Mouse (Mus musculus) kidney, postnatal 10 days (tissue): ENCODE results near the gene Fubp1.
A peak's percentile ranks its signal among the peaks of the same experiment; 100 is the strongest.

Experiments
- DNase-seq: peaks from one replicate; pipeline ENCODE4 v3.0.0; 2021; ENCODE audit warnings: mixed read lengths

Fubp1 gene

GRCm38 (mm10) chr3:152239592-152239991 is 29.4 kb downstream of the Fubp1 start:
- DNase-seq, result no peak

GRCm38 (mm10) chr3:152241098-152241497 is 30.9 kb downstream of the Fubp1 start:
- no peak for DNase-seq

GRCm38 (mm10) chr3:152243304-152243703 is 33.1 kb downstream of the Fubp1 start:
- DNase-seq, result no peak

DNA sequence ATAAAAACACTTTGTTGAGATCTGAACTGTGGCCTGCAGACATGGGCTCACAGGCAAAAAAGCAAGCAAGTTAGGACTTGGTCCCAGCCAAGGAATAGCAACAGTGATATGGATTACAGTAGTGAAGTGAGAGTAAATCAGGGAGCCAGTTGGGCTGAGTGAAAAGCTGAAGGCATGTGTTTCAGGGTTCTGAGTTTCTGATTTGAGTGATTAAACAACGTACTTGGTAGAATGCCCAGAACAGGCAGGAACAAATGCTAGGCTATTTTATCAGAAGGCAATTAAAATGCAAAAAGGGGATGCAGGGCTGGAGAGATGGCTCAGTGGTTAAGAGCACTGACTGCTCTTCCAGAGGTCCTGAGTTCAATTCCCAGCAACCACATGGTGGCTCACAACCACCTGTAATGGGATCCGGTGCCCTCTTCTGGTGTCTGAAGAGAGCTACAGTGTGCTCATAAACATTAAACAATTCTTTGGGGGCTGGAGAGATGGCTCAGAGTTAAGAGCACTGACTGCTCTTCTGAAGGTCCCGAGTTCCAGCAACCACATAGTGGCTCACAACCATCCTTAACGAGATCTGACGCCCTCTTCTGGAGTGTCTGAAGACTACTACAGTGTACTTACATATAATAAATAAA is 35.2 kb downstream of the Fubp1 start:
- no peak for DNase-seq

DNA sequence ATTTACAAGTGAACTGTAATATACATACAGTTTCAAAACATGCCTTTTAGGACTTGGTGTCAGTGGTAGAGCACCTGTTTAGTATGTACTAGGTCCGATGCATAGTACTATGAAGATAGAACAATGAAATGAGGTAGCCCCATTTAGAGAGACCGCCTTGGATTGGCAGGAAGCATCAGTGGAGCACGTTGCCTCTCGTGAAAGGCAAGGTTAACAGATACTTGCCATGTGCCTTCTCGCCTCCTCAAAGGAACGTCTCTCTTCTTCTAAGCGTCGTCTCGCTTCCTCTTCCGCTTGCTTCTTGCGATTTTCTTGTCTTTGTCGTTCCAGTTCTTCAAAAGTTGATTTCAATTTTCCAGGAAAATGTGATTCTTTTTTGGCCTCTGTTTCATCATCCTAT is 37.5 kb downstream of the Fubp1 start:
- DNase-seq, result no peak

GRCm38 (mm10) chr3:152250487-152250886 is 40.3 kb downstream of the Fubp1 start:
- DNase-seq, result no peak

DNA sequence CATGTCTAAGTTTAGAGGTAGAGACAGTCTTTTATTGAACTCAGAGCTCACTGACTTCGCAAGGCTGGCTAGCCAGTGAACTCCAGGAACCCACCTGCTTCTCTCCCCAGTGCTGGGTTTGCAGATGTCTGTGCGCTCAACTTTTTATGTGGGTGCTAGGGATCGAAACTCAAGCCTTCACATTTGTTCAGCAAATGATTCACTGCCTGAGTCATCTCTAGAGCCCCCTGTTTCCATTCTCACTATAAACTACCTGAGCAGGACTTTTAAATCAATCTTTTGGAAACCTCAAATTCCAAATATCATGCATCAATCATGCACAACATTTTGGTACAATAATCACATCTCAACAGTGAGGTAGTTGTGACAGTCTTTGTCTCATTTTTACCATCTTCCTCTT is 47.3 kb downstream of the Fubp1 start:
- no peak for DNase-seq

DNA sequence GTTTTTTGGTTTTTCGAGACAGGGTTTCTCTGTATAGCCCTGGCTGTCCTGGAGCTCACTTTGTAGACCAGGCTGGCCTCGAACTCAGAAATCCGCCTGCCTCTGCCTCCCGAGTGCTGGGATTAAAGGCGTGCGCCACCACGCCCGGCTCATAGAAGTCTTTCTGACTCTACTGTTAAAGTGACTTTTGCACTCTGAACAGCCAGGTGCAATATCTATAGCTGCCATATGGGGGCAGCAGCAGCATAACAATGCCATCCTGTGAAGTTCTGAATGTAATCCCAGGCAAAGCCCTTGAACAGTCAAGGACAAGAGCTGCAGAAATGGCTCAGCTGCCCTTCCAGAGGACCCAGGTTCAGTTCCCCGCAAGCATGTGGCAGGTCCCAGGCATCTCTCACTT is 49.2 kb downstream of the Fubp1 start:
- DNase-seq, result peak; percentile 86

GRCm38 (mm10) chr3:152260362-152260761 is 50.1 kb downstream of the Fubp1 start:
- DNase-seq, result no peak

- DNase-seq, result no peak
These were observed 51.2 kb downstream of the Fubp1 start for GRCm38 (mm10) chr3:152261436-152261835.

DNA sequence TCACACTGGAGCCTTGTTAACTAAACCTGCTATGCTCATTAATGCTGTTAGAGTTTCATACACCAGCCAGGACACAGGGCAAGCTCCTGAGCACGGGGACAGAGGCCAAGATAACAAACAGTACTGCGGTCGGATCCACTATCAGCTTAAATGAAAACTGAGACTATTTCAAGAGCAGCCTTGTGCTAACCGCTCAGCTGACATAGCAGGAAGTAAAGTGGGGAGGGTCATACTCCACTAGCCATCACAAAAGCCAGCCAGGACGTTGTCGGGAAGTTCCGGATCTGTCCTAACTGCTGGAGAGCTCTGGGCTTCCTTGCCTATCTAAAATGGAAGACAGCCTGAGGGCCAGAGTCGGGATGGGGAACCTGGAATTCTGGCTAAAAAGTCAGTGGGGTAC is 51.7 kb downstream of the Fubp1 start:
- DNase-seq, result peak; percentile 56

DNA sequence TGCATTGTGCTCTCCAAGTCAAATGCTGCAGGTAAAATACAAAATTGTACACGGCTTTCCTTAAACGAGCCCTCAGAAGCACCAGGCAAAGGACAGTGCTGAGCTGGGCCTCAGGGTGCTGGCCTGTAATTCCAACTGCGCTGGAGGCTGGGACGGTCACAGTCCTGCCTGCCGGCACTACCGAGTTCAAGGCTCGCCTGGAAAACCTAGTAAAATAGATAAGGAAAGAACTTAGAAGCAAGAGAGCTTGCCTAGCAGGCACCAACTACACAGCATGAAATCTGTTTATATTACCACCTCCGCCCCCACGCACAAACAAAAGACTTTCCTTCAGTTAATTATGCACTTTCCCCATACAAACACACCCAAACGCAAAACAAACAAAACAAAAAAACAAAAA is 54.2 kb downstream of the Fubp1 start:
- no peak for DNase-seq

DNA sequence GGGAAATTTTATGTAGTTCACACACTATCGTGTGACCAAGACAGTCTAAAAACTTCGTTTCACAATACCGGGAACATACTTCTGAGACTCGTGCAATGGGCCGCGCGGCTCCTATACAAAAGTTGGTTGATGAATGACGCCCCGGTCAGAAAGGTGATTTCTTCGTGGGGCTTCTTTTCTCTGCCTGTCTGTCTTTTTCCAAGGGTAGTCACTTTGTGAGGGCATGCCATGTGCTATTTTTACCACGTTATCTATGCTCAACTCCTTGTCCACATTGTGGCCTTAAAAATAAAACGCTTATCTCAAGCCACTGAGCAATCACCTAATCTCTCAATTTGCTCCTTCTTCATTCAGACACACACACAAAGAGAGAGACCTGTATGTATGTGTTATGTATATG is 54.6 kb downstream of the Fubp1 start:
- no peak for DNase-seq

DNA sequence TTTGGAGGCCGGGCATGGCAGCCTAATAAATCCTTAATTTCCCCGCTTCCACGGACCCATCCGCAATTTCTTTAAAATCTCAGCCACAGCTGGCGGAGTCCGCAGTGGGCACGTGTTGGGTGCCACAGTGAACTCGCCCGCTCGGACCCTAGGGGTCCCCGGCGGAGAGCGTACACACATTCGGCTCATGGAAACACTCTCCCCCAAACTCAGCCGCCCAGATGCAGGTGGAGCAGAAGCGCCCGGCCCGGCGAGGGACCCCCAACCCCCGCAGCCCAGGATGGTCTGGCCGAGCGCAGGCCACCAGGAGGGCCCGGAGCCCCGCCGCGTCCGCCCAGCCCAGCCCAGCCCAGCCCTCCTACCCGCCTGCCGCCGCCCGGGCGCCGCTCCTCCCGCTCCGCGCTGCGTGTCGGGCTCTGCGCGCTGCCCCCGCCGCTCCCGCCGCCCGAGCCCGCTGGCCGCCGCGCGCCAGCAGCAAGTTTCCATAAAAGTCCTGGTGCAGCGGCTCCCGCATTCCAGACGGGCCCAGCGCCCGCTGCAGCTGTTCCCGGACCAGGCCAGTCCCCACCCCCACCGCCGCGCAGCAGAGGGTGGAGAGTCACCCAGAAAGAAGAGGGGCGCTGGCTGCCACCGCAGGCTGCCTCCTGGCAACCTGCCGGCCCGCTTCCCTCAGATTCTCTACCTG is 55.3 kb downstream of the Fubp1 start:
- peak; percentile 89 for DNase-seq

DNA sequence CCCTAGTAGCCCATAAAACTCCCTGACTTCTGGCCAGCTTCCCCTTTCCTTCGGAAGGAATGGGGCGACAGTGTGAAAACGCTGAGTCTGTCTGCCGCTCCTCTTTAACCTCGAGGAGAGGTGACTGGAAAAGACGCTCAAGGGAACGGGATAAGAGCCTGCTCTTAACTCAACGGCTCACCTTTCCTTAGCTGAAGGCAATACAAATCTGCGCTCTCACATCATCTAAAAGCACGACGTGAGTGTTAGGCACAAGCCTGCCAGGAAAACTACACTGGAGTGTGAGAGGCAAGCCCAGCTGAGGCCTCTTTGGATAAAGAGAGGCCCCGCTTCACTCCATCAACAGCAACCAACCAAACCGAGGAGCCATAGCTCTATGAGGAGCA is 55.8 kb downstream of the Fubp1 start, which contains the start of gene Nexn:
Gene Nexn, minus strand, starts transcription at position 315 of the 386 bp plus-strand sequence.
- DNase-seq, result no peak

DNA sequence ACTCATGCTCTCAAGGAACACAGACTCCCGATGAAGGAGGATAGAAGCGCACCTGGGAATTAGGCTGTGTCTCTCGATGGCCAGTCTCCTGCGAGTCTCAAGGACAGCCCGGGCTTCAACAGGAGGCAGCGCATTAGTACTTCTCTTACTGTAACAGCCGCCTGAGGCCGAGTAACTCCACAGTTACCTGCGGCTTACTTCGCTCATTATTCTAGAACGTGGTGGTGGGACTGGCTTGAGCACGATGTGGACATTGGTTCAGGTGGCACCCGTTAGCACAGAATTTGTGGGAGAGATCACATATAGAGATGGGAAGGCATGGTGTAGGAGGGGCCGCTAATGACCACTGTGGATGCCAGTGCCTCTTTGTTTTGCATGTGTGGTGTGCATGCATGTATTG is 57.9 kb downstream of the Fubp1 start:
- DNase-seq, result no peak

DNA sequence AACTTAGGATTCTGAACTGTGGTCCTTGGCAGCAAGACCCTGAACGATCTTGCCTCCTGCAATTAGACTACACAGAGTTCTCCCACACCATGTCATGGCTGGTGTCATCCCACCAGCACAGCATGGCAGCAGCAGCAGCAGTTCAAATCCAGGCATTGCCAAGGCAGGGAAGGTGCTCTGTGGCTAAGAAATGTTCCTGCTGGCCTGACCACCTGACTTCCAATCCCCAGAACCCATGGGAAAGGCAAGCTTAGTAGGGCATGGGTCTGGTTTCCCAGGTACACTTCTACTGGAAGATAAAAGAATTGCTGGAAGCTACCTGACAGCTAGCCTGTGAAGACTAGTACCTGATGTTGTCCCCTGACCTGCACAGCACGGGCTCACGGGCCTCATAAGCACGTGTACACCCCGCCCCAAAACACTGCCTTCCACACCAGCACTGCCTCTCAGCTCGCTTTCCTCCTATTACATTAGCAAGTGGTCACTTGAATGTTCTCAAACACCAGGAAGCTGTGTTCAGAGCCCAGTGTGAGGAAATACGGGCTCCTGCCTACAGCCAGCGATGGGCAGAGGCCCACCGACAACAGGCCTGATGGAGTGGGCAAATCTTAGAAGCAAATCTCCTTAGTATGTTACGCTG is 61.0 kb downstream of the Fubp1 start:
- DNase-seq, result no peak

DNA sequence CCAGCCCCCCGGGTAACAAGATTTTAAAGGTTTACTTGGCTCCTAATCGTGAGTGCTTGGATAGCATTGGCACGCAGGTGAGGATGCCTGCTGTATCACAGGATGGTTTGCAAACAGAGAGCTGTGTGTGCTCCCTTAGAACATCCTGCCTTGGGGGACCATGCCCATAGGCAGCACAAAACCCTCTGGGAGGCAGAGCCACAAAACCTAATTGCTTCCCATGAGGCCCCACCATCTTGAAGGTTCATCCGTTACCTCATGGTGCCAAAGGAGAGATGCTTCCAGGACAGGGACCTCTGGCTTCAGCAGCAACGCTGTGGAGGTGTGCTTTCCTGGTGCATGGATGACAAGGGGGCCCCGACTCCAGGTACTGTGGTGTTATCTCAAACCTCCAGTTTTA is 61.7 kb downstream of the Fubp1 start:
- no peak for DNase-seq

- no peak for DNase-seq
These were observed 62.9 kb downstream of the Fubp1 start for GRCm38 (mm10) chr3:152272974-152273685.

DNA sequence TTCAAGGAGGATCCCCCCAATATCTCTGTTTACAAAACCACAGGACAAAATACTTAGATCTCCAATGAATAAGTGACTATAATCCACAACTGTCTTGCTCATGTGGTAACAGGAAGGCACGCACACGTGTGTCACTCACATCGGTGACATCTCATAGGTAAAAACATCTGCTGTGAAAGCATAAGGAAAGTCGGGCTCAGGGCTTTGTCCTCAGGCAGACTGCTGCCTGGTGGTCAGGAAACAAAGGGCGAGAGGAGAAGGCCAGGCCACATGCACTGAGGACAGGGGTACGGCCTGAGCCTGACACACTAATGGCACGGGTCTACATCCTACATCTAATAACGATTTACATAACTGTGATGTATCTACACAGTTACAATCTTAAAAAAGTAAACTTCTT is 64.8 kb downstream of the Fubp1 start:
- no peak for DNase-seq

GRCm38 (mm10) chr3:152276935-152277334 is 66.7 kb downstream of the Fubp1 start:
- no peak for DNase-seq

- DNase-seq, result no peak
These were observed 67.7 kb downstream of the Fubp1 start for GRCm38 (mm10) chr3:152277912-152278311.

DNA sequence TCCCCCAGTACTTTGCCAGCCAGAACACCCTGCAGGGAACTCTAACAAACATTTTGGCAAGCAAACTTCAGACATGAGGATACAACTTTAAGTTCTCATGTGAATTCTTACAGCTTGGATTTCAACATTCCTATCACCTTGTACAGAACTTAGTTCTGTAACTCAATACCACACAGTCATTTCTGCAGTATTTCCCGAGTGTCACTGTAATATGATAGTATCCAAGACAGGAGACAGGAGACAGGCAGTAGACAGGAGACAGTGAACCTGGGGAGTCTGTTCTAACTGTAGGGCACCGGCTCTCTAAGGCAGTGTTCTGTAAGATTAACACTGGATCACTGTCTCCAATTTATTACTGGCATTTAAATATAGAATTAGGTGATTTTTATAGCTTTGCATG is 68.2 kb downstream of the Fubp1 start:
- no peak for DNase-seq

DNA sequence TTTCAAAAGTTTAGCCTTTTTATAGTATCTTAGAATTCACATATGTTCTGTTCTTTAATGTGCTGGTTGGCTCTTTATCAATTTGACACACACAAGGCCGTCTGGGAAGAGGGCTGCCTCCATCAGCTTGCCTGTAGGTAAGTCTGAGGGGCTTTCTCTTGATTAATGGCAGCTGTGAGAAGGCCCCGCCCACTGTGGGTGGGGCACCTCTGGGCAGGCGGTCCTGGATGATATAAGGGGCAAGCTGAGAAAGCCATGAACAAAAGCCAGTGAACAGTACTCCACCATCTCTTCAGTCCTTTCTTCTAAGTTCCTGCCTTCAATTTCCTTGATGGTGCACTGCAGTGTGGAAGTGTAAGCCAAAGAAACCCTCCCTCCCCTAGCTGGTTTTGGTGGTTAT is 71.9 kb downstream of the Fubp1 start:
- no peak for DNase-seq
